Mouse (Mus musculus): ENCODE measurements at regions not wholly inside any gene's neighbourhood (a gene's known extent, or its start where the extent isn't known, plus 50 kb on each side); places are given as distances from the start of the nearest gene placed in this dataset.

GRCm38 (mm10) chr10:83819266-83819949 is 96.7 kb downstream of the 1500009L16Rik start:
- peak in 1 of 2 experiments; percentile 52 for DNase-seq (ENCODE audit: low spot score in 2 of 2)

- no peak for DNase-seq (ENCODE audit: low spot score in 2 of 2)
Measured at GRCm38 (mm10) chr10:83819950-83820275, 97.2 kb downstream of the 1500009L16Rik start.

- no peak for DNase-seq (ENCODE audit: low spot score in 2 of 2)
Measured at GRCm38 (mm10) chr10:83821089-83821488, 98.4 kb downstream of the 1500009L16Rik start.

GRCm38 (mm10) chr10:83826105-83826504 is 103.4 kb downstream of the 1500009L16Rik start:
- no peak for DNase-seq (ENCODE audit: low spot score in 2 of 2)

- no peak for DNase-seq (ENCODE audit: low spot score in 2 of 2)
Measured at GRCm38 (mm10) chr10:83836351-83836750, 113.7 kb downstream of the 1500009L16Rik start.

GRCm38 (mm10) chr10:83840226-83840625 is 117.6 kb downstream of the 1500009L16Rik start:
- DNase-seq (ENCODE audit: low spot score in 2 of 2): no peak

GRCm38 (mm10) chr10:83850881-83851280 is 128.2 kb downstream of the 1500009L16Rik start:
- no peak for DNase-seq (ENCODE audit: low spot score in 2 of 2)

GRCm38 (mm10) chr10:83852194-83852593 is 129.5 kb downstream of the 1500009L16Rik start:
- DNase-seq (ENCODE audit: low spot score in 2 of 2): no peak

GRCm38 (mm10) chr10:83852806-83853205 is 130.1 kb downstream of the 1500009L16Rik start:
- no peak for DNase-seq (ENCODE audit: low spot score in 2 of 2)

GRCm38 (mm10) chr10:83857794-83858442 is 135.3 kb downstream of the 1500009L16Rik start:
- peak in 1 of 2 experiments; percentile 13 for DNase-seq (ENCODE audit: low spot score in 2 of 2)

- no peak for DNase-seq (ENCODE audit: low spot score in 2 of 2)
Measured at GRCm38 (mm10) chr10:83858689-83859088, 136.0 kb downstream of the 1500009L16Rik start.

- DNase-seq (ENCODE audit: low spot score in 2 of 2): no peak
Measured at GRCm38 (mm10) chr10:83859633-83860032, 137.0 kb downstream of the 1500009L16Rik start.

GRCm38 (mm10) chr10:83861574-83862190 is 139.0 kb downstream of the 1500009L16Rik start:
- no peak for DNase-seq (ENCODE audit: low spot score in 2 of 2)

- no peak for DNase-seq (ENCODE audit: low spot score in 2 of 2)
Measured at GRCm38 (mm10) chr10:83864591-83864990, 141.9 kb downstream of the 1500009L16Rik start.

GRCm38 (mm10) chr10:83865929-83866328 is 143.3 kb downstream of the 1500009L16Rik start:
- DNase-seq (ENCODE audit: low spot score in 2 of 2): no peak

GRCm38 (mm10) chr10:83871736-83872400 is 149.2 kb downstream of the 1500009L16Rik start:
- DNase-seq (ENCODE audit: low spot score in 2 of 2): no peak

GRCm38 (mm10) chr10:83878745-83879144 is 156.1 kb downstream of the 1500009L16Rik start:
- no peak for DNase-seq (ENCODE audit: low spot score in 2 of 2)

- DNase-seq (ENCODE audit: low spot score in 2 of 2): no peak
Measured at GRCm38 (mm10) chr10:83882119-83882890, 159.6 kb downstream of the 1500009L16Rik start.

- DNase-seq (ENCODE audit: low spot score in 2 of 2): no peak
Measured at GRCm38 (mm10) chr10:83882891-83883185, 160.2 kb downstream of the 1500009L16Rik start.

- DNase-seq (ENCODE audit: low spot score in 2 of 2): no peak
Measured at GRCm38 (mm10) chr10:83884553-83884952, 161.9 kb downstream of the 1500009L16Rik start.

- DNase-seq (ENCODE audit: low spot score in 2 of 2): no peak
Measured at GRCm38 (mm10) chr10:83888587-83888986, 165.9 kb downstream of the 1500009L16Rik start.

GRCm38 (mm10) chr10:83895741-83896150 is 173.1 kb downstream of the 1500009L16Rik start:
- DNase-seq (ENCODE audit: low spot score in 2 of 2): no peak
